Mouse (Mus musculus): ENCODE results near the gene Mctp1. TPM values are rescaled to one million over a fixed set of nuclear protein-coding genes. Genes with fewer than 3 reads are reported as not detected.
"Not testable (repeated sequence)": the region's sequence is repeated elsewhere in the genome, so short reads cannot be mapped to it uniquely, and the experiment has no call there.

Mctp1 gene
- total RNA-seq, 2 experiments from 2014 or later: 1.4 to 1.7 TPM

- DNase-seq: no peak
Measured at GRCm38 (mm10) chr13:76482998-76483397, 98.7 kb downstream of the Mctp1 start.

DNA sequence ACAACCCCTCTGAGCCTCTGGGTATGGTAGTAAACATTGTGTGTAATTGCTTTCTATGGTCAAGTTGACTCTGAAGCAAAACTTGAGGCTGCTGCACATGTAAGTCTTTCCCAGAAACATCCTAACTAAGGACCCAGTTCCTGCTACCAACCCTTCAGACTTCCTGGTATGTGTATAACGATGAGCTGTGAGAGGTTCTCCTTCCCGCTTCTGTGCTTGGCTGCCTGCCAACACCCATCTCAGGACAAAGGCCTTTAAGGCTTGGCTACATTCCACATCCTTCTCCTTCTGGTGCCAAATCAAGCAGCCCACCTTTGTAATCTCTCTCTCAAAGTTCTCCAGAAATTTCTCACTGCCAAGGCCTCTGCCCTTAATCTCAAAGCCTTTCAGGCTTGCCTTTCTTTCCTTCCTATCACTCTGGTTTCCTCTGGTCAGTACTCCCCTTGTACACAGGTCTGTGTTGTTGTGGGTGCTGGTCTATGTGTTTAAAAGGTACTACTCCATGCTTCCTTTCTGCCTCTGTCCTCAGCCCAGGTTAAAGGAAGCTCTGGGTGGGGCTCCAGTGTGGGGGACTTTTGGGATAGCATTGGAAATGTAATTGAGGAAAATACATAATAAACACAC, 99.9 kb downstream of the Mctp1 start:
- DNase-seq: peak in 1 of 2 experiments; percentile 6

DNA sequence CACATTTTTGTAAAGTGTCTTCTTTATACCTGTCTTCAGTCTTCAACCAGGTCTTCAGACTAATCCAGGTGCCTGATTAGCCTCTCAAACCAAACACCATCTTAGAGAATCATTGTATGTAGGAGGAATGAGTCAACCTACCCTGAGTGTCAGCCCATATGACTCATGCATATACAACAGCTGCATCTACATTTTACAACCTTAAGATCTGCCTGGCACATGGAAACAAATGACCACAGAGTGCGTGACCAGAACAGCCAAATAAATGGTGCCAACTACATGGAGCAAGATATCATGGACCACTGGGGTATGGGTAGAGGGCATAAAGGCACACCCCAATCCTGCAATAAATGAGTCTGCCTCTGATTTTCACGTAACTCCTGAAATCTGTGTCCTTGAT, 131.6 kb downstream of the Mctp1 start:
- DNase-seq: no peak

GRCm38 (mm10) chr13:76523170-76523569, 138.8 kb downstream of the Mctp1 start:
- DNase-seq: no peak

DNA sequence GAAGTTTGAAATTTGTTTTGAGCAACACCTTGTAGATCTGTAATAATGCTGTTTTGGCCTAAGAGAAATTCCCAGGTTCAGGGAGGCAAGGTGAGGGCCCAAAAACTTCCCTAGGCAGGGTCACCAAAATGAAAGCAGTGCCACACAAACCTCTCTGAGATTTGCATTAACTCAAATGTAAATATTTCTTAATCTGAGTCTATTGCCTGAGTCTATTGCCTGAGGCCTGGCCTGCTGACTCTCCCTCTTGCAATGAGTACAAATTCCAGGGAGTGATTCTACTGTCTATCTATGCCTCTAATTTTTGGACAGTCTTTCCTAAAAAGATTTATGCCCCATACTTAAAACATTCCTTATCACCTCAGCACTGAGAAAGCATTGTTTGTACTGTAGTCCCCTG, 143.0 kb downstream of the Mctp1 start:
- no peak for DNase-seq

DNA sequence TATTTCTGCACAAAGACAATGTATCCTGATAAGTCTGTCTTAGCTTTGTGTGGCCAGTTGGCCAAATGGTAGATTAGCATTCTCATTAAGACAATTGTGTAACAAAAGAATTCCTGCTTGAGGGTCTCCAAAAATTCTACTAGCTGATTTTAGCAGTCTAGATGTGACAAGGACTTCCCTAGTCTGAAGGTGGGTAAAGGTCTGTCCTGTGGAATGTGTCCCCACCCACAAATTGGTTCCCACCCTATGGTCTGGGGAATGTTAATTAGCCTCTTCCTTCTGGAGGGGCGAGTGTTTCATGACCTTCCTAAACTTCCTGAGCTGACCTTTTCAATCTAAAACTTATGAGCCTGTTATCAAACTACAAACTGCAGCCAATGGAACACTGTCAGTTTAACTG, 143.4 kb downstream of the Mctp1 start:
- DNase-seq: no peak

DNA sequence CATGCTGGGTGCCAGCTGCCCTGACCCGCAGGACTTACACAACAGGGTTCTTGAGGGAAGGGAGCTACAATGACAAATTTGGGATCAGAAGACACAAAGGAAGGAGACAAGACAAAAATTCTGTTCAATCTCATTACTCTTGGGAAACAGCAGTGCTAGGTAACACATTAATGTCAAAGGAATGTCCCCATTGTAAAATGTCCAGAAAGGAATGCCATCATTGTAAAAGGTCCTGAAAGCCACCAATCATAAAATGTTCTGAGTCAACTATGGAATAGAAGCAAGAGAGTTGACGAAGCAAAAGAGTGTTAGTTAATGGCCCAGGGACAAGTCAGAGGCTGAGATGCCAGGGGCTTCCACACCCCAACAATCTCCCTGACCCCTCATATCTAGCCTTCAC, 145.6 kb downstream of the Mctp1 start:
- DNase-seq: no peak

DNA sequence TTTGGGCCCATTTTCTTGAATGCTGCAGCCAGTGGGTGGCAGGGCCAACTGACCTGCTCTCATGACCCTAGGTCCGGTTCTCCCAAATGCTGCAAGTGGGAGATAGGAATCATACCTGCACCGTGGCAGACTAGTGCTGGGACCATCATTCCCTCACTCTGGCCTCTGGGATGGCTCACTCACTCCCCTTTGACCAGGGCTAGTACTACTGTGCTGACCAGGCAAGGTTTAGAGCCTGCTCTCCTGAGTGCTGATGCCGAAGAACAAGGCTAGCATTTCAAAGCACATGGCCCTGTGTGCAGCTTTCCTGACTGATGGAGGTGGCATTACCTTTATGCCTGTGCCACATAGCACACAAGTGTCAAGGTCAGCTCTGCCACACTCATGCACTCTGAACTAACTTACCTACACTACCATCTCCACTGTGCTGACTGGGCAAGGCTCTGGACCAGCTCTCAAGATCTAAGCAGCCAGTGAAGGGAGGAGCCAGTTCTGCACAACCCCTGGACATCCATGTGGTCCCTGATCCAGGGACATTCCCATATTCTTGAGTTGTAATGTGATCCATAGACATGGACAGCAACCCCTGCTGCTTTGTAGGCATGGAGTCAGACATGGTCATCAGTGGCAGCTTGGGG, 146.7 kb downstream of the Mctp1 start:
- DNase-seq: no peak

GRCm38 (mm10) chr13:76547854-76548253, 163.5 kb downstream of the Mctp1 start:
- no peak for DNase-seq

DNA sequence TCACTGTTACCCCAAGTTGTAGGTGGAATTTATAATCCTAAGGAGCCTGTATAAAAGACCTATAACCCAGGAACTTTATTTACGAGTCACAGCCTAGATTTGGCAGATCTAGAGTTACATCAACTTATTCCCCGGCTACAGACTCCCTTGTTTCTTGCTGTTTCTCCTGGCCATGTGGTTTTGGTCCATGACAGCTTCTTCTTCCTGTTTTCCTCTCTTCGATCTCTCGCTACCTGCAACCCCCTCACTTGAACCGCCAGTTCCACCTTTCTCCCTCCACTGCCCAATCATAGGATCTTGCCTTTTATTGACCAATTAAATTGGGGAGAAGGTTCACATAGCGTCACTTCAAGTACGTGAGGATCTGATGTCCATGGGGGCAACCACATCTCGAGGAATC, 176.6 kb downstream of the Mctp1 start:
- DNase-seq: no peak

- no peak for DNase-seq
Measured at GRCm38 (mm10) chr13:76561594-76561993, 177.3 kb downstream of the Mctp1 start.

- no peak for DNase-seq
Measured at GRCm38 (mm10) chr13:76564061-76564460, 179.7 kb downstream of the Mctp1 start.

DNA sequence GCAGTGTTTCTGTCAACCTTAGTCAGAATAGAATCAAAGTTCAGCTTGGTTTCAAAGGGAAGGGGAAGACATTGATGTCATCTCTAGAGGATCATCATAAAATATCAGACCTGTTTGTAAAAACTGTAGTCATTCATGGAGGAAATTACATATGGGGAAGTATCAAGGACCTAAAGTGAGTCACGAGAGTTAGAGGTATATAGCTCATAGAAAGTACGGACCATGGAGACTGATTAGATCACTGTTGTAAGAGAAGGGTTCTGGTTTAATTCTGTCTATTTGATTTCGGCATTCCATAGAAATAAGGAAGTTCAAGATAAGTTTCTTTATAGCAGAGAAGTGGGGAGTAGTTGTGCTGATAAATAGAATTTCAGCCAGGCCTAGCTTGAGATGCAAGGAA, 181.7 kb downstream of the Mctp1 start:
- DNase-seq: no peak

- no peak for DNase-seq
Measured at GRCm38 (mm10) chr13:76567448-76567847, 183.1 kb downstream of the Mctp1 start.

DNA sequence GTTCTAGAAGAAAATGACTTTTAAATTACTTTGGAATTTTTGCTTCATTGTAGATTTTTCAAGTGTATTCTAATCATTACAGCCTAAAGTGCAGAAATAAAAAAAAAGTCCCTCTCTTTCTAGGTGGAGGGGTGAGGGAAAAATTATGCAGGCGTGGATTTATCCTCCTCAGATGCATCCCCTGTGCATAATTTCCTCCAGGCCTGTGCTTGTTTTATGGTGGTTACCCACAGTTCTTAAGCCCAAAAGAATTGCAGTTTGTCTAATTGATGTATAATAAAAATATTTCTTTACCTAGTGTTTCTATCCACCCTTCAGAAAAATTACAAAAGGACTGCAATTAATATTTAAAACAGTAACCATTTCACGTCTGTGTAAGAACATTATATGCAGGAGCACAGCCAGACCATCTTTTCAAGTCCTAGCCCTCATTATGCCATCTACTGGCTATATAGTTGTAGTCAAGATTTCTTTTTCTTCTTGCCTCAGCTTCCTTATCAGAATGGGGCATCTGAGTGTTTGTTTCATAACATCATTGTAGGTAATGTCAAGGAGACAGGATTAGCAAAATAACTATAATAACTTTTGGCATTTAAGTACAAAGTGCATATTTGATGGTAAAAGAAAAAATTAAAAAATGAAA, 184.4 kb downstream of the Mctp1 start:
- DNase-seq: no peak

DNA sequence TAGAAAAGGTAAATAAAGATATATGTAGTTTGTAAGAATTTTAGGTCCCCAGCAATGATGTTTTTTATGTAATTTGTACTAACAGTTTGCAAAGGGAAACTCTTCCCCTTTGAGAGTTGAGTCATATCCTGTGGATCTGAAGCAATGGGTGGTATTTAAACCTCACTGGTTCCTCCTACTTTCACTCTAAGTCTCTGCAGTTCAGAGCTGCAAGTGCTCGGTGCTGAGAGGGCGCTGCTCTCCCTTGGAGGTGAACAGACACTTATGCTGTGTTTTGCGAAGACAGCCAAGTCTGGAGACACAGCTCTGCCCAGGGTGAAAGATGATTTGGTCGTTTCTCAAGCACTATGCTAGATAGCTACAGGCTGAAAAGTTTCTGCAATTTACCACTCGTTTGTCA, 195.1 kb downstream of the Mctp1 start:
- DNase-seq: peak in 1 of 2 experiments; percentile 19

- DNase-seq: no peak
Measured at GRCm38 (mm10) chr13:76585447-76585846, 201.1 kb downstream of the Mctp1 start.

GRCm38 (mm10) chr13:76590709-76591108, 206.4 kb downstream of the Mctp1 start:
- not testable (repeated sequence) for DNase-seq

DNA sequence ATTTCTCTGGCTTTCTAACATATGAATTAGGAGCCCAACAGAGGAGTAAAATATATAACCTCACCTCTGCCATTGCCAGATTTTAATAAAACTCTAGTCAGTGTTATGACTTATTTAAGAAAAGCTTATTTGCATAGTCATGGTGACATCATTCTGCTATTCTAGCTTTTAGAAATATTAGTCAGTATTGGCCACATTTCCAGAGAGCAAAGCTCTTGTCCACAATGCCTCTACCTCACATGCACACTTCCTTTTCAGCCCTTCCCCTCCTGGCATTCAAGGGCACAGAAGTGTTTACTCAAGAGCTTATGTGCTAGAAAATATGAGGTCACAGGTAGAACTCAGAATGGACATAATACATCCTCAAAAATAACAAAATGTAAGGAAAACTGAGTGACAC, 206.9 kb downstream of the Mctp1 start:
- no peak for DNase-seq

DNA sequence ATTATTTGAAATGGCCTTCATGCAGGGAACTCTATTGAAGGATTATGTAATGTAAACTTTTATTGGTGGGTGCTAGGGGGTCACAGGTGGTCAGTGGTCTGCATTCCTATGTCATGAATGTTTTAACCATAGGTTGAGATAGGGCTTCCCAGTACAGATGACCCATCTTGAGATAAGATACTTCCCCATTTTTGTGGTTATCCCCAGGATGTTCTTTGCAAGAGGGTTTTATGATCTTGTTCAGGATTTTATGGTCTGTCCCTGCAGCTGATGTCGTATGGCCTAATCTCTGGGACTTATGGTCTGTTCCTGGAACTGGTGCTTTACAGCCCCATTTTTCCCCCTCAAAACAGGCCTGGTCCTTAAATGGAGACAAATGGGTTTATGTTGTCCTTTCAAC, 207.4 kb downstream of the Mctp1 start:
- no peak for DNase-seq

GRCm38 (mm10) chr13:76592908-76593307, 208.6 kb downstream of the Mctp1 start:
- DNase-seq: no peak

DNA sequence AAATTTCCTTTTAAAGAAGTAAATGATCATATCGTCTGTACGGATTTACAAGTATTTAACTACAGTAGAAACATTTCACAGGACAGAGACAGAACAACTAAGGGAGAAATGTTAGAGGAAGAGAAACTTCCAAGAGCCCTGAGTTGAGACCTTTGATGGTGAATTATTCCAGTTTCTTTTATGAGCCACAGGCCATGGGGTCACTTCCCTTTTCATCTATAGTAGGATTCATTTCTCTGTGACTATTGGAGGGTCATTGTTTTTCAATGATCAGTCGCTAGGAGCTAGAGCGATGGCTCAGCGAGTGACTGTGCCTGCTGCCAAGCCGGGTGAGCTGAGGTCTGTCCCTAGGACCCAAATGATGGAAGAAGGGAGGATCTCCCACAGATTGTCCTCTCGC, 212.7 kb downstream of the Mctp1 start:
- DNase-seq: no peak

DNA sequence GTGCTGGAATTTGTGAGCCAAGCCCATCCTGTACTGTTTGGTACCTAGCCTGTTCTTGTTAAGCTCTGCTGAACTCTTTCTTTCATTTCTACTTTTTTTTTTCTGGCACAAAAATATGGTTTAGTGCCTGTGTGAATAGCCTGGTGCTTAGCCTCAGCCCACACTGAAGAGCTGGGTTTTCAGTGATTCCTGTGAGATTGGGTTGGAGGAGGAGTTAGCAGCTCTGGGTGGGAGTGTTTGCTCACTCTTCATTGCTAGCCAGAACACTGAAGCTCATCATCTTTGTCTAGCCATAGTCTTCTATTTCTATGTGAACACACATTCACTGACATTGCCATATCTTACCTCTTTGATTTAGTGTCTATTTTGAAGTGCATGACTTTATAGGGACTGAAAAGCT, 225.1 kb downstream of the Mctp1 start:
- no peak for DNase-seq

DNA sequence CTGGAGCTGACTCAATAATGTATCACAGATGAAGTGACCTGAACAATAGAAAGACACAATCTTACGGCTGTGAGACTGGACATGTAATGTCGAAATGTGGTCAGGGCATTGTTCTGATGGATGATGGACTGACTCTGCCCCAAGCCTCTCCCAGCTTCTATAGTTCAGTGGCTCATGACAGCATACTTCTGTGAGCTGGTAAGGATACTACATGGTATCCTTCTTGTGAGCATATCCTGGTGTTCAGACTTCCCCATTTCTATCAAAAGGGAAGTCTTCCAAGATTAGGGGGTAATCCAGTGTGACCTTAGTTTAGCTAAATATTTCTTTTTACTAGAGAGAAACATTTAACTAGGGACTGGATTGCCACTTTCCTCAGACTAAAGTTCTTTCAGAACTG, 227.2 kb downstream of the Mctp1 start:
- no peak for DNase-seq
